Mouse (Mus musculus) 3134 (cell line): ENCODE data around the gene Racgap1.
A peak's percentile ranks its signal among the peaks of the same experiment; 100 is the strongest.

Experiments
- DNase-seq: peaks from one replicate; pipeline ENCODE4 v3.0.0-alpha.2; 2011; ENCODE audit warnings: low spot score; ENCODE audit not compliant: insufficient read length; ENCODE audit errors: extremely low read depth

Racgap1 gene

DNA sequence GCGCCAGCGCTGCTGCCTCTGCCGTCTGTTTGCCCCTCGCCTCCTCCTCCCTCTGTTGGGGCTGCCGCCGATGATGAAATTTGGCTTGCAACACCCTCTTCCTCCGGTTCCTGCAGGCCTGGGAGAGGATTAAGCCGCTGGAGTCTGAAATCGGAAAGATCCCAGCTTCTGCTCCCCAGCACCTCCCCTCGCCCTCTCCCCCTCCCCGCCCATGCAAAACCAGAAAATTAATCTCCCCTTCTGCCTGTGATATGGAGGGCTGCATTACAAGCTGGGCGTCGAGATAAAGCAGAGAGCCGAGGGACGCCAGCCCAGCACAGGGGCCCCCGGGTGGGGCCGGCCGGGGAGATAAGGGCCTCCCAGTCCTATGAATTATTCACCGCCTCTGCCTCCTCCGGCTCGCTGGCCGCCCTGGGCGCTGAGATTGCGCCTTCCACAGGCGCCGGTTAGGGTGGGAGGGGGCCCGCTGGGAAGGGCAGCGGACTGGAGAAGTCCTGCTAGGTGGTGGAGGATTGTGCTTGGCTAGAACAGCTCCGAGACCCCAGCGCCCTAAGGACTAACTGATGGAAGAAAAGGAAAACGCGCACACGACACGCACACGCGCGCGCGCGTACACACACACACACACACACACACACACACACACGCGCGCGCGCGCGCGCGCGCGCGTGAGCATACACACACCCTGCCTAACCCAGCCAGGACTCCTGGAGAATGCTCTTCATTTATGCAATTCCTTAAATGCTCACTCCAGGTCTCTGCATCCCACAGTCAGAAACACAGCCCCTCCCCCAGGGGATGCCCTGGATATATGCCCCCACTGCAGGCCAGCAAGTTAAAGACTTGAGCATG is 13.4 kb upstream of the Racgap1 start:
- no peak for DNase-seq

DNA sequence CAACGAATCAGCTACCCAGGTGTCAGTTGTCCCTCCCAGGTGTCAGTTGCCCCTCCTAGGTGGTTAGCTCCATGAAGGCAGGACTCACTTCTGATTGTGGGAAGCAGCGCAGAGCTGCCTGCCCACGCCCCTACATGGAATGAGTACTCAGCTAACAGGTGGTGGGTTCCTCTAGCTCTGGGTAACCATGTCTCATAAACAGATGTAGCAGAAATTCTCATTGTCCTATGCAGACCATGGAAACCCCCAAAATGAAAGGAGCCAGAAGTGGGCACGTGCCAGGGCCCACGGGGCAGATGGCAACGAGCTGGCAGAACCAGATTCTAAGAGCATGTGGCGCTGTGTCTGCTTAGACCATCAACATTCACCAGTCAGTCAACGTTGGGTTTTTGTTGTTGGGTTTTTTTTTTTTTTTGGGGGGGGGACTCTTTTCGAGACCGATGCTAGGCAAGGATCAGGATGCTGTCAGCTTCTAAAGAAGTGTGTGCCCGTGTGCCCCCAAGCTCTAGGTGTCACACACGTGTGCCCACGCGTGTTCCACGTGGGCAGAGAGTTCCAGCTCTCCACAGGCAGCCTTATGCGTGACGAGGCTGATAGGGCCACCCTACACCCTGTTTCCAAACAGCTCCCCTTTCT is 12.6 kb upstream of the Racgap1 start:
- DNase-seq, result no peak

DNA sequence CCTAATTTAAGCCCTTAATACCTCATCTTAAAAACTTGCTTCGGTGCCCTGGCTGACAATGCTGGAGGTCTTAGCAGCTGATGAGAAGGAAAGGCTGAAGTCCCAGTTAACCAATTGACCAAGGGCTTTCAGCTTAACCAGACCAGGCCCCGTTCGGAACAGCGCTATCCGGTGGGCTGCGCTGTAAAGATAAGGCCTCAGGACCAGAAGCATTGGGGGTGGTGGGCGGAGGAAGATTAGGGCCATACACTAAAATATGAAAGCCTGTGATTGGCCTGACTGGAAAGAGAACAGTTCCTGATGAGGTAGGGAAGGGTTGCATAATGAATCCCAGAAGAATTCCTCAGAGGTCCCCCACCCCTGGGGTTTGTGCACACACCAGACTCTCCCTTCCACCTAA is 10.9 kb upstream of the Racgap1 start:
- DNase-seq, result no peak

DNA sequence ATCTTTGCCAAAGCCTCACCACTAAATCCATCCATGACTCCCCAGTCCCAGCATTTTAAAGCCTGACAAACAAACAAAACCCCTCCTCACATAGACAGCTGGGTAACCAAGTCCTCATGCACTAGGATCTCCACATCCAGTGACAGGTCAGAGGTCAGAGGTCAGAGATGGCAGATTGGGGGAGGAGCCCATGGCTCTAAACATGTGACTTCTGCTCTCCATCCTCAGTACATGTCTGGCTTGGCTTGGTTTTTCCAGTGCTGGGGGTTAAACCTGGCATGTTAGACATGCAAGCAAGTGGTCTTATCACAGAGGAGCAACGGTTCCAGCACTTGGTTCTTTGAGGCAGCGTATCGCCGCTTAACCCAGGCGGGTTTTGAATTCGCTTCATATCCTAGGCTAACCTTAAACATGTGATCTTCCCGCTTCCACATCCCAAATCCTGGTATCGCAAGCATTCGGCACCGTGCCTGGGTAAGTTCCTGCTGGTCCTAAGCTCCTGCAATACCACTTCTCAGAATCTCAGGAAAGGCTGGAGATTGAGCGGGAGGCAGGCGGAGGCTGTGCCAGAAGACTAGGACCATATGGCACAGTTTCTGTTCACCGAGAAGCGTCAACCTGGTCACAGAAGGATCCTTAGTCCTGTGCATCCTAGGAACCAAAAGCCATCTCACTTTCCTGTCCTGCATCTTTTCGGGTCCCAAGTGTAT is 9.8 kb upstream of the Racgap1 start:
- DNase-seq, result no peak

DNA sequence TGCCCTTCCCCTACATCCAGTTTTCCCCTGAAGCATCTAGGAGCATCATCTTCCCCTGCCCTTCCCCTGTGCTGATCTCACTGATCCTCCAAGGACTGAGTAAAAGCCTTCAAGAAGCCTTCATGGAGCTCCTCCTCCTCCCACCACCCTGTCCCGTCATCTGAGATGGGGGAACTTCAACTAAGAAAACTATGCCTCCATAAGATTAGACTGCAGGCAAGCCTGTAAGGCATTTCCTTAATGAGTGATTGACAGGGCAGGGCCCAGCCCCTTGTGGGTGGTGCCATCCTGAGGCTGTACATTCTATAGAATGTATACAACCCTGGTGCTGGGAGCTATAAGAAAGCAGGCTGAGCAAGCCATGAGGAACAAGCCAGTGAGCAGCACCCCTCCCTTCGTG is 7.0 kb upstream of the Racgap1 start:
- no peak for DNase-seq

DNA sequence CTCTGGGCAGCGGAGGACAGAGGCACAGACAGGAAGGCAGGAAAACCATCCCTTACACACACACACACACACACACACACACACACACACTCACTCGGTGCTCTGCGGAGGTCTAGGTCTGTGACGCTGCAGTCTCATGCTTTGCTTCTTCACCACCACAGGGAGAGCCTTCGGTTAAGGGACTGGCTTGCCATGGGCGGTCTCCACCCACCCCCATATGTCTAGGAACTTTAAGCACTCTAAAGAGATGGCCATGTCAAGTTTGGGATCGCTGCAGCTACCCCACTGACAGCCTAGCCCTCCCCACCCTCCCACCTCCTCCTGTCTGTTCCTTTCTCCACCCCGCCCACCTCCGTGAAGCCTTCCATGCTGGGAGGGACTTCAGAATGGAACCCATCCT is 4.5 kb upstream of the Racgap1 start:
- DNase-seq, result no peak

DNA sequence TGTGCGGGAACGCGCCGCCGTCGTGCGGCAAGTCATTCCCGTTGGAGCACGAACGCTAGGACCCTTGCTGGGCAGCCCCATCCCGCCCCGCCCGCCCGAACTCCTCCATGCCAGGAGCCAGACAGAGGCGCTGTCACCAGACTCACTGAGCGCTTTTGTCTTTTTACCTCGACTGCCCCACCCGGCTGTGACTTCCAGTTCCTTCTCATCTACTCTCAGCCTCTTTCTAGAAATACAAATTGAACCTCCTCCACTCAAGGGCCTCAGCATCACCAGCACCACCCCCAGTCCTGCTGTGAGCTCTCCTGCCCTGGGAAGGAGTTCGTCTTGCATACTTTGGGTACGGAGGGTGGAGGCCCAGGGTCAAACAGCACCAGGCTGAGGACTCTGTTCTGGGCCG is 2.4 kb upstream of the Racgap1 start:
- DNase-seq, result no peak

DNA sequence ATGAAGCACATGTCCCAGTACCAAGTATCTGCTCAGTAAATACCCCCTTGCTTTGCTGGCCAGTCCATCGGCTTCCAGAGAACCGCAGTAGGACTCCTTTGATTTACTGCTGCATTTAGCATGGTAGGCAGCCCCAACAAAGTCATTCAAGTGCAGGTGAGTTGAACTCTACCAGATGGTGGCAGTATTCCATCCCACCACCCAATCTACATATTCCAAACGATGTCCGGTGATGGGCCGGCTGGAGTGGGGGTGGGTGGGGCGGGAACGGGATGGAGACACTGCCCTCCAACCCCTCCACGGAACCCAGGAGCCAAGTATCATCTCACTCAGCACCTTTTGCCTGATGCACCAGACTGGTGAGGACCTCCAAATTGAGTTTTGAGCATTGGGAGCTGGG is 1.8 kb upstream of the Racgap1 start:
- DNase-seq, result no peak

DNA sequence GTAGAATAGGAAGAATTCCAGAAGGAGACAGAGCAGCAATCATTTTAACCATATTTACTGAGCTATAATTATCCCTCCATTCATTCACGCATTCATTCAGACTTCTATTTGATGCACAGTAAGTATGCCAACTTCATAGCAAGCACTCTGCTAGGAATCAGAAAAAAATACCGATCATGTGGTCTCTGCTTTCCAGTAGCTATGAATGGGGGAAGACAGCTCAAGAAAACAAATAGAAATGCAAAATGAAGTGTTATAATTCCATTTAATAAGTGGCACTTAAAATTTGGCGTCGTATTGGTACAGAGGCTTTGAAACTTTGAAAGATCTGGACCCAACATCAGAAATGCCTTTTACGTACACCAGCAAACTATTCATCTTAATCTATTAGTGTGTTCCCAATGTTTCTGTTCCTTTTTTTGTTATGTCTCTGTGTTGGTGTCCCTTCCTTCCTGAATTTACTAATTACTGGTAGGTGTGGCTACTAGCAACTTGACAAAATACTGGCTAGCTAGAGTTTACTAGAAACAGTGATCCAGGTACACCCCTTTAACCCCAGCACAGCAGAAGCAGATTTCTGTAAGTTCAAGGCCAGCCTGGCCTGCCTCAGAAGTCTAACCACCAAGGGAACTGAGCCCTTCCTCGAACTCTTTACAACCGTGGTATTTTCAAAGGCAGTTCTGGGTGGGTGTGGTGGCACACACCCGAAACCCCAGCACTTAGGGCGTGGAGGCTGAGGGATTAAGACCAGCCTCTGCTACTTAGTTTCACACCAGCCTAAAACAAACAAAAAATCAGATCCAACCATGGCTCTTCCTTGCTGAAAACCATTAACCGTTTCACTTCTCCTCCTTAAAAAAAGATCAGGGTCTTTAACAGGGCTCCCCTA is 772 bp upstream of the Racgap1 start:
- DNase-seq, result no peak

DNA sequence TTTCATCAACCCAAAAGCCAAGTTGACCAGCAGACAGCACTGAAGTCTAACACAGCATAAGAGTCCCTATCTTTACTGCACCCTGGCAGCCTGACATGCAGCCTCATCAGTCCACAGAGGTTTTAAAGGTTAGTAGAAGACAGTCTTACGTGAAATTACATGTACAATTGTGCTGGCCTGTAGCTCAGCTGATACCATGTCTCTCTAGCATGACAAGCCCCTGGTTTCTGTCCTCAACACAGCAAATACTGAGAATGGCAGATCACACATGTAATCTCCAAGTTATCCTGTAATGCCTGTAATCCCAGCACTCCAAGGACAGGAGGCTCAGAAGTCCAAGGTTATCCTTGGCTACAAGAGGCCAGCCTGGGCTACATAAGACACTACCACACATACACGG is 1.2 kb downstream of the Racgap1 start:
- DNase-seq, result no peak

DNA sequence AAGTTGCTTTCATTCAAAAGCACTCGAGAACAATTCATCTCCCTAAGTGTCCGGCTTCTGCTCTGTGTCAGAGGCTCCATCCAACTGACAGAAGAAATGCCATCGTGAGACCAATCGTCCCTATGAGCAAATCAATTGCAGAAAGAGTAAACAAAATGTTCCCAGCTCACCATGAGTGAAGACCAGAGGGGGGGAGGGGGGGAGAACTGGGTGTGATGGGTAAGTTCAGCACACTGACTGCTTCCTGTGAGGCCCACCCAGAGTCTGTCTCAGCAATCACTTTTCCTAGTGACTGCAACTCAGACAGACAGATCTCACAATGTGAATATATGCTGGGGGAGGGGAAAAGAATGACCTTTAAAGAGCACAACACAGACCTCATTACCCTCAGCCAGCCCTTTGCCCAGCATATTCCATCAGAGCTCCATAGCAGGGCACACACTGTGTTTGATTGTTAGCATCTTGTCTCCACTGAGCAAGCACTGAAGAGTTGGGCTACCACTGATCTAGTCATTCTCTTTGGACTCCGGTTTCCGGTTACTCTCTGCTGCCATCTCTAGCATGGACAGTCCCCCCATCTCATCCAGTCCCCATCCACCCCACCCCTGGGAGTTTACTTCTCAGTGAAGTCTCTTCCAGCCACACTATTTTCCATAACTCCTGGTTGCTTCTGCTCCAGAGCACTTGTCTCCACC is 2.2 kb downstream of the Racgap1 start:
- DNase-seq, result no peak

DNA sequence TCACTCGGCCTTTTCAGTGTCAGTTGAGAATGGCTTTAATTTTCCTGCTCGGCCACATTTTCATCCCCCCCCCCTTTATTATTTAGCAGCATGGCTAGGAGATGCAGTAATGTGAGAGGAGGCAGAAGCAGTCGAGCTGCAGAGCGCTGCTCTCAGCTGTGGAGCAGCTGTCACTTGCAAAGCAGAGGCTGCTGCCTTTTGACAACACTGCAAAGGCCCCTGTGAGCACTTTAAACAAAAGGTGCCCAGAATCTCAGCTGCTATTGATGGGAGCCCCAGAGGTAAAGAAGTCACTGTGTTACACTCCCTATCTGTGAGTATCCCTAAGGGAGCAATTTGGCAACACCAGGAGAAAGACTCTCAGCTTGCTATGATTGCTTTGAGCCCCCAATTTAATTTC is 3.1 kb downstream of the Racgap1 start:
- no peak for DNase-seq

DNA sequence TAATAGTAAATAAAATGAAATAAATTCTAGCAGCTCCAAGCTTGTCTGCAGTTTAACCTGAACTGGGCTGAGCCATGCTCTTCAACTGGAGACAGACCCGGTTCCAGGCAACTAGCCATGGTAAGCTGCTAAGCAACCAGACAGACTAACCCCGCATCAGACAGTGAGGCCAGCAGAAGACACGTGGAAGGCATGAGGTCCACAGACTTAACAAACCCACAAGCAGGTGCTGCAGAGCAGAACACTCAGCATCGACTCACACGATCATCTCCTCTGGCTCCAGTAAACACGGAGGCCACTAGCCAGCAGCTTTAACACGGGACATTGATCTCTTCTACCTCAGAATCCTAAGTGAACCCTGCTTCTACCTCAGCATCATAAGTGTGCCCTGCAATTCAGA is 6.7 kb downstream of the Racgap1 start:
- peak; percentile 35 for DNase-seq

DNA sequence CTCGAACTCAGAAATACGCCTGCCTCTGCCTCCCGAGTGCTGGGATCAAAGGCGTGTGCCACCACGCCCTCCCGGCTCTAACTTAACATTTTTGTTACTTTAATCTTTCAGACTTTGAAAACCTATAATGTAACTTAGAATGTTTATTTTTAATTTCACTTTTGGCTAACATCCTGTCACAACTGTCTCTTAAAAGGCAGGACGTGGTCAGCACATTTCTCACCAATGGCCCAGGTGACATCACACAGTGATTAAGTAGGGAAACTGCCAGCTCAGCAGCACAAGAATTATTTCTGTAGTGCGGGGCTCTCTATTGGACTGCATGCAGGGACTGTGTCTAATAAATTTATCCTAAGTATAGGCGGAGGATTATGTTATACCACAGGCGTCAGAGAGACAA is 7.6 kb downstream of the Racgap1 start:
- no peak for DNase-seq

DNA sequence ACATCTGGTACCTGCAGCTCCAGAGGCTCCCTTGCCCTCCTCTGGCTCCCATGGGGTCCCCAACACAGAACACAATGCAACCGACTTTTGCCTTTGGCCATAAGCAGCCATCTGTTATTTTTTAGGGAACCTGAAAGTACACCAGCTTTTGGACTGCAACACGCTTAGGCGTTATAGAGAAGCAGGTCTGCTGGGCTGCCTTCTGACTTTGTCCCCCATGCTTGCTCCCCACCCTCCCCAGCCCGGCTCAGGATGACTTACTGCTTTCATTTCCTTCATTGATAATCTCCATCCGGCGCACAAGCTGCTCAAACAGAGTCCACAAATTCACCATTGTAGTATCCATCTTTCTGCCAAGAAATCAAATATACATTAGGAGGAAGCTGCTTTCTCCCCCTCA is 8.8 kb downstream of the Racgap1 start:
- no peak for DNase-seq

DNA sequence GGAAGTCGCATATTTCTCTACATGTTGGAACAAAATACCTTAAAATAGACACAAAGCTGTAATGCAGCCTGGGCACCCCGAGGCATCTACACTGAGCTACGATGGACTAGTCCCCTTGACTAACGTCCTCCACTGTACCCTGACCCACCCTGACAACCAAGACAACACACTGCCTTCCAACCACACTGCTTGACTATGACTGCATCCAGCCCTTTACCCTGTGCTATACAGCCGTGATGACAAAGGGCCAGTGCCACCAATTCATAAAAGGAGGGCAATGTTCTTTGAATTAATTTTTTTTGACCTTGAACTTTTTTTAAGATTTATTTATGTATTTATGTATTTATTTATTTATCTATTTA is 13.4 kb downstream of the Racgap1 start:
- DNase-seq, result no peak

DNA sequence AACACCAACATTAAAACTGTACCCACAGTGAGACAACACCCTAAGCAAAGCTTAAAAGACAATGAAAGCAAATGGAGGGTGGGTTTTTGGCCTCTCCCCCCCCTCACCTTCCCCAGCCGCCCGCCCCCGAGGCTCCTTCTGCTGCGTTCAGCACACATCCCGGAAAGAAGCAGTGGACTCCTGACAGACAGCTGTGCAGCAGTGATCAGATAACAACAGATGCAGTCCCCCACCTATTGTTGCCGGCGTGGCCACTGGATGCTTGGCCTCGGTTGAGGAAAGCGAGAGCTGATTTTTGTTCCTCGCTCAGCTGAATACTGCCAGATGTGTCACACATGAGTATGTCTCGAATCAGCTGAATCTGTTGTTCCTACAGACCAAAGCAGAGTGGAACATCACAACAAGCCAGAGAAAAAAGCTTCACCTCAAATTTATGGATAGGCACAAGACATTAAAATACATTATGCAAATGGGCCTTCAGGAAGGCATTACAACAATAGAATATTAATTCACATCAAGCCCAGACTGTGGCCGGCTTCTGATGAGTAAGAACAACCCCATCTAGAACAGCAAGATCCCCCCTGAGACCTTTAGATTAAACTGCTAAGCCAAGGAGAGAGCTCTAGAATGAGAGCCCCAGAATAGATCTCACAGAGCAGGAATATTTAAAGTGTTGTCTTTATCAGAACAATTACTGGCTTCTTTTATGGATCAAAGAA is 13.9 kb downstream of the Racgap1 start:
- no peak for DNase-seq

DNA sequence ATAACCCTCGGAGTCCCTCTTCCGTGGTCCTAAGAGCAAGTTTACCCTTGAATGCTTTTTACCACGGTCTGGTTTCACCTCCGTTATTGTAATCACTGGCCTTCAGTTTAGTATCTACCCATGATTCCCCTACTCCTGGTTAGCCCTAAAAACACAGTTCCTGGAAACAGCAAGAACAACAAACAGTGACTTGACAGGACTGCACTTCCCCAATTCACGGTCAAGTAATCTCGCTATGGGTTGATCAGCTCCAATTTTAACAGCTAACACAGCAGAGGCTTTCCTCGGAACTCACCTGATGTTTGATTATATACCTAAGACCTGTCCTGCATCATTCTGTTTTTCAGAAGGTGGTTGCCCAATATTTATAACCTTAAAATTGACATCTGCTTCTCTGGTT is 16.8 kb downstream of the Racgap1 start:
- no peak for DNase-seq

DNA sequence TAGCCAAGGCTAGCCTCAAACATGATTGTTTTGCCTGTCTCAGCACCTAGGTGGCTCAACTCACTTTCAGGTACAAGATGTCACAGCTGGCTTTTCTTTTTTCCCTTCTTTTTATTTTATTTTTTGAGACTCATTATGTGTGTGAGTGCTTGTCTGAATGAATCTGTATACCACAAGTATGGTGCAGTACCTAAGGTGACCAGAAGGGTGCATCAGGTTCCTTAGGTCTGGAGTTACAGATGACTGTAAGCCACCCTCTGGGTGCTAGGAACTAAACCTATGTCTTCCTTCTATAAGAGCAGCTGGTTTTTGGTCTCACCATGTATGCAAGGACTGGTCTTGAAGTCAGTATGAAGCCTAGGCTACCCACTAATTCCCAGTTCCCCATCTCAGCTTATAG is 19.8 kb downstream of the Racgap1 start:
- DNase-seq, result no peak

DNA sequence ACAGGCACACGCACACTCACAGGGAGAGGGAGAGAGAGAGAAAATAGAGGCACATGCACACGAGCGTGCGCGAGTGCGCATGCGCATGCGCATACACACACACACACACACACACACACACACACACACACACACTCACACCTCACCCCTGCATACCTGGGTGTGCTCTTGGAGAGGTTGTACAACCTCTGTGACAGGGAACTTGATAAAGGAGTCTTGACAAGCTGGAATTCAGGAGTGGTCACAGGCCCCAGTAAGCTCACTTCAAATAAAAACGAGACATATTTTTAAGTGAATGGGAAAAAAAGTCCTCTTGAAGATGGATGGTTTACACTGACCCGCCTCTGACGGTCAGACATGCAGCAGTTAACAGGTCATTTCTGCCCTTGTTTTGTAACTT is 29.4 kb downstream of the Racgap1 start:
- DNase-seq, result no peak
